Mouse (Mus musculus): ENCODE results near the gene Magohb. TPM values are rescaled to one million over a fixed set of nuclear protein-coding genes. Genes with fewer than 3 reads are reported as not detected.
"Not testable (repeated sequence)": the region's sequence is repeated elsewhere in the genome, so short reads cannot be mapped to it uniquely, and the experiment has no call there.

Magohb gene
- polyA plus RNA-seq (2015; fragmentation: Nextera tagmentation; extraction: Ambion mirVana), result 66.5 and 68.5 TPM in 2 replicates

- DNase-seq (ENCODE audit: low spot score), result peak; percentile 82
These were observed at the start of gene Magohb for GRCm38 (mm10) chr6:131292991-131293788. Gene Magohb, minus strand, starts transcription at chr6:131293244.

DNA sequence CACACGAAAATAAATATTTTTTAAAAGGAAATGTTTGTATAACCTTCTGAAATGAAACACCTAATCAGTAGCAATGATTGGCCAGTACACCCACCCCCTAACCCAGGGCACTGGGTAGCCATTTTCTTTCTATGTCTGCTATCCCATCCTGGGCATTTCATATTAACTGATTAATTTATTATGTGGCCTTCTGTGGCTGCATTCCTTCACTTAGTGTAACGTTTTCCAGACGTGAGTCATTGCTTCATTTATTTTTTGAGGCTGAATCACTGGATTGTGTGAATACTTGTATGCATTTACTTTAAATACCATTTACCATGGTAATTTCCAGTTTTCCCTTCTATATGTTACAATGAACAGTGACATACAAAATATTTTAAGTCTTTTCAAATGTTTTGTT, 47.0 kb upstream of the Magohb start:
- no peak for DNase-seq (ENCODE audit: low spot score)

GRCm38 (mm10) chr6:131339309-131339708, 46.3 kb upstream of the Magohb start:
- DNase-seq (ENCODE audit: low spot score), result no peak

DNA sequence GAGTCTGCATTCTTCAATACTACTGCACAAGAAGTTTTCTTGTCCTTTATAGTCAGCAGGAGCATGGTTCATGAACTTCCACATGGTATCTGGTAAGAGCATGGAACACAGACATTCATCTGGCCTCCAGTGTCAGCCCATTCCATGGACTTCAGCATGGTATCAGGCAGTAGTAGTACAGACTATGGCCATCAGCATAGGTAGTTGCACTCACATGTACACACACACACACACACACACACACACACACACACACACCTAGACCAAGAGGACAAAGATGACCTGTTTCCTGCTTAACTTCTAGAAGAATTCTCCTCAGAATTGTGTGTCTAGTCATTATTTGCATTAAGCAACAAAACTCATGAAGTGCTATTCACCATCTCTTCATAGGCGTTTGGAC, 45.7 kb upstream of the Magohb start:
- no peak for DNase-seq (ENCODE audit: low spot score)

GRCm38 (mm10) chr6:131327076-131327475, 34.0 kb upstream of the Magohb start:
- no peak for DNase-seq (ENCODE audit: low spot score)

- no peak for DNase-seq (ENCODE audit: low spot score)
These were observed 29.0 kb upstream of the Magohb start for GRCm38 (mm10) chr6:131321854-131322639.

- DNase-seq (ENCODE audit: low spot score), result no peak
These were observed 23.4 kb upstream of the Magohb start for GRCm38 (mm10) chr6:131316155-131317101.

DNA sequence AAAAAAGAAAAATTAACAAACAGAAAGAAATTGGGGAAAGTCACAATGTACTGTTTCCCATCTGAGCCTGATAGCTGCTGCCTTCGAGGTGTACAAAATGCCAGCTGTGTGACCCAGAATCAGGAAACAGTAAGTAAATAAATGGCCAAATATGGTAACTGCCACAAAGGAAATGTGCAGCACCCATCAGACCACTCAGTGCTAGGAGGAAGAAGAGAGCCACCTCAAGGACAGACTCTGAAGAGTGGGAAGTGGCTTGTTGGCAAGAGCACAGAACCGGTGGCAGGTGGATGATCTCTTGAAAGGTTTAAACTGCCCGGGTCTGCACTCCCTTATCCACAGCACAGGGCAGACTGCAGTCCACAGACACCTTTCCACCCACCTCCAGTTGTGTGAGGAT, 15.0 kb upstream of the Magohb start:
- DNase-seq (ENCODE audit: low spot score), result peak; percentile 4

GRCm38 (mm10) chr6:131304776-131305175, 11.7 kb upstream of the Magohb start:
- no peak for DNase-seq (ENCODE audit: low spot score)

DNA sequence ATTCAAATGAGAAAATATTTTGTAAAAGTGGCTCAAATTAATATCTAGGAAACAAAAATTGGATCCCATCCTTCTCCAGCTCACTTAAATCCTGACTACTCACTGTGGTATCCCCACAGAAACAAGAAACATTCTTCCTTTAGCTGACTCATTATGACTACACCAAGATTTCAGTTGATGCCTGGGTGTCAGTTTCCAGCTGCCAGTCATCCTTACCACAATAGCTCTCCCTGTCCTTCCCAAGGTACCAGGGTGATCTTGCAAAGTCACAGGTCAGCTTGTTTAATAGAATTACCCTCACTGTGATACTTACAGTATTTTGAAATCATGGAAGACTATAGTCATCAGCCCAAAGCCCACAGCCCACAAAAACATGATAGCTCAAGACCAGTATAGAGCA, 5.5 kb upstream of the Magohb start:
- DNase-seq (ENCODE audit: low spot score), result no peak

DNA sequence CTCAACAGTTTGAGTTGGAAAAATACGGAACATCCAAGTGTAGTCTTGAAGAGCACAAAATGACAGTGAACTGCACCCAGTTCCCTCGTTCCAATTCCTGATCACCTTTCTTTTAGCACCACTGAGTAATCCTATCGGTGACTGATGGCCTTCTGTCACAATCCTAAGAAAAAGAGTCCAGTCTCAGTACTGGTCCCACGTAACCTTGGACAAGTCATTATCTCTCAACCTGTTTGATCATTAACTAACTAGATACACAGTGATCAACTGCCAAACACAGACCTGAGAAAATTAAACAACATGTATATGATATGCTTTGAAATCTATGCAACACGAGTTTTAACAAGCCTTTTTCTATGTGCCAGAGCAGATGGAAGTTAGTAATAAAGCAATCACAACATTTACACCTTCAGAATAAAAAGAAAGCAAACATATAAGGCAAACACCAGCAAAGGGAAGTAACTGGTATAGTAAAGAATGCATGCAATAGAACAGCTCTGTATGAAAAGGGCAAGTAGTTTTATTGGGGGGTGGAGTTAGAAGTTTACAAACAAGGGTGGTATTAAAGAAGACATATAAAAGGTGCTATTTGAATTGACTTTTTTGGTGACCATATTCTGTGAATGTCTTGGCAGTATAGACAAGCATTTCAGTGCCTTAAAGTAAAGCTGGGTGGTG, 1.5 kb upstream of the Magohb start:
- DNase-seq (ENCODE audit: low spot score), result no peak

- no peak for DNase-seq (ENCODE audit: low spot score)
These were observed 872 bp upstream of the Magohb start for GRCm38 (mm10) chr6:131293916-131294315.

DNA sequence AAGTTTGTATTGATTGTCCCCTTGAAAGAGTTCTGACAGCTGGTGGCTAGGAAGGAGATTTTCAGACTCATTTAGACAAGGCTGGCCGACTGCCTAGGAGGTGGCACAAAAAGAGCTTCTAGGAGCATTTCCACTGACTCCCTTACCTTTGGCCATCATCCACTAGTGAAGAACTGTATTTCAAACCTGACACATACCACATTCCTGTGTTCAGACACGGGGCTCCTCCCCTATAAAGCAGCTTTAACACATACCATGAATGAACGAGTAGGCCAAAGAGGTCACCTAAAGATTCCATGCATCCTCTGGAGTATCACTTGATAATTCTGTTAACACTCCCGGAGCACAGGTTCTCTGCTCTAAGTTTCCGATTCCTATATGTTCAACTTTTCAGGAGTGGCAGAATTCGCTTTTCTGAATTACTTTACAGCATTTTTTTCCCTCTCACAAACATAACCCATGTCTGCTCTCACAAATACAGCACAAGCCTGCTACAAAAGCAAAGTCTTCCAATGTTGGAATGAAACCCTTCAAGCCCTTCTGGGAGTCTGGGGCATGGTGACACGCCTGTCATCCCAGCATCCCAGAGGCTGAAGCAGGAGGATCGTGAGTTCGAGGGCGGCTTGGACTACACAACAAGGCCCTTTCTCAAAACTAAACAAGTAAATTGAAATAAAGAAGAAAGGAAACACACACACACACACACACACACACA, 611 bp downstream of the Magohb start:
- peak; percentile 3 for DNase-seq (ENCODE audit: low spot score)

DNA sequence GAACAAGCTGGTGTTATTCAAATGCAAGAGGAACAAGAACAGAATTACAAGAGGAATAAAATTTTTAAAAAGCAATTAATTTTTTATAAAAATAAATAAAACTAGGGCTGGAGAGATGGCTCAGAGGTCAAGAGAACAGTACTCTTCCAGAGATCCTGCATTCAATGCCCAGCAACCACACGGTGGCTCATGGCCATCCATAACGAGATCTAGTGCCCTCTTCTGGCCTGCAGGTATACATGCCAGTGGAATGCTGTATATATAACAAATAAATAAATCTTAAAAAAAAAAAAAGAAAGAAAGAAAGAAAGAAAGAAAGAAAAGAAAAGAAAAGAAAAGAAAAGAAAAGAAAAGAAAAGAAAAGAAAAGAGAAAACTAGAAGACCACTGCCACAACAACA, 2.6 kb downstream of the Magohb start:
- peak; percentile 28 for DNase-seq (ENCODE audit: low spot score)

DNA sequence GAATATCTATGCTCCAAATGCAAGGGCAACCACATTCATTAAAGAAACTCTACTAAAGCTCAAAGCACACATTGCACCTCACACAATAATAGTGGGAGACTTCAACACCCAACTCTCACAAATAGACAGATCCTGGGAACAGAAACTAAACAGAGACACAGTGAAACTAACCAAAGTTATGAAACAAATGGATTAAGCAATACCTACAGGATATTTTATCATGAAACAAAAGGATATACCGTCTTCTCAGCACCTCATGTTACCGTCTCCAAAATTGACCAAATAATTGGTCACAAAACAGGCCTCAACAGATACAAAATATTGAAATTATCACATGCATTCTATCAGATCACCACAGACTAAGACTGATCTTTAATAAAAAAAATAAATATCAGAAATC, 14.9 kb downstream of the Magohb start:
- DNase-seq (ENCODE audit: low spot score), result not testable (repeated sequence)

DNA sequence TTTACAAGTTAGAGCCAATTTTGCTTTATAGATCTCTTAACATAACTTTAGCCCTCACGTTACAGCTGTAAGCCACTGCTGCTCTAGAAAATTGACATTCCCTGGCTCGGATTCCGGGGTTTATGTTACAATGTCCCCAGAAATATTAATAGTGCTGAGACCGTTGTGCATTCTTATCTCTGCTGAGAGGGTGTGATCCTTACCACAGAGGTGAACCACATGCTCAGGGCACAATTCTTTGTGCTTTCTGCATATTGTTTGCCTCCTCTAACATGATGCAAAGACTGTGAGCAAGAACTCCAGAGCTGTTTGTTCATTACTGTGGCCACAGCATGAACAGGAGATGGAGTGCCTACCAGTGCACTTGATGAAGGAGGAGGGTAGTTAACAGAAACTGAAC, 16.4 kb downstream of the Magohb start:
- no peak for DNase-seq (ENCODE audit: low spot score)

- no peak for DNase-seq (ENCODE audit: low spot score)
These were observed 20.7 kb downstream of the Magohb start for GRCm38 (mm10) chr6:131272311-131272710.

DNA sequence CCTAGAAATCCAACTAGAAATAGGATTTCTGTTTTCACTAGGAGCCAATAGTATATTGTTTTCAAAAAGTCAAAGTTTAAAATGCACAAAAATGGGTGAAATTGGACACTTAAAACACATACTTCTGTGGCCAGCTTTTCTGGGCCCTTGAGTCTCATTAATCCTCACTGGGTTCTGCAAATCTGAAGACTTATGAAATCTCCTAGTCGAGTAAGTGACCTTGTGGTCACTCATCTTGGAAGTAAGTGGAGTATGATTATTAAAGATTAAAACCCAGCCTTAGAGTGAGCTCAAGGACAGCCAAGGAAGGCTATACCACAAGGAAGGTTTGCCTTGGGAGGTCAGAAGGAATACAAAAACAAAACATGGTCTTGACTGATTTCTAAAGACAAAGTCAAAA, 22.7 kb downstream of the Magohb start:
- no peak for DNase-seq (ENCODE audit: low spot score)

GRCm38 (mm10) chr6:131269599-131269998, 23.4 kb downstream of the Magohb start:
- no peak for DNase-seq (ENCODE audit: low spot score)

GRCm38 (mm10) chr6:131264175-131264574, 28.9 kb downstream of the Magohb start:
- no peak for DNase-seq (ENCODE audit: low spot score)
